Mouse (Mus musculus) midbrain, embryonic 13.5 days (tissue): ENCODE data around the gene Gm12184. TPM values are rescaled to one million over a fixed set of nuclear protein-coding genes. Genes with fewer than 3 reads are reported as not detected.
"Not testable (repeated sequence)": the region's sequence is repeated elsewhere in the genome, so short reads cannot be mapped to it uniquely, and the experiment has no call there.

Experiments
- ATAC-seq: fragments of 200-750 bp; cut with Nextera tagmentation; 2 replicates; pipeline ENCODE4 v1.8.0; 2017; ENCODE audit warnings: mild to moderate bottlenecking, moderate TSS enrichment, moderate library complexity
- H3K27ac ChIP-seq: fragments of 300-500 bp; sonication (generic); 2 replicates; pipeline ENCODE4 v1.5.1; 2015; ENCODE audit warnings: inconsistent platforms, mild to moderate bottlenecking, moderate library complexity
- H3K27me3 ChIP-seq: fragments of 300-500 bp; sonication (generic); 2 replicates; pipeline ENCODE4 v1.6.1; 2015; ENCODE audit warnings: mild to moderate bottlenecking, inconsistent platforms
- H3K36me3 ChIP-seq: fragments of 300-500 bp; sonication (generic); 2 replicates; pipeline ENCODE4 v1.6.1; 2015; ENCODE audit warnings: mild to moderate bottlenecking, inconsistent platforms
- H3K4me1 ChIP-seq: fragments of 300-500 bp; sonication (generic); replicated peaks from 2 replicates; pipeline ENCODE4 v1.6.1; 2015; ENCODE audit warnings: inconsistent platforms
- H3K4me2 ChIP-seq: fragments of 300-500 bp; sonication (generic); replicated peaks from 2 replicates; pipeline ENCODE4 v1.6.1; 2015; ENCODE audit warnings: moderate library complexity, mild to moderate bottlenecking, inconsistent platforms
- H3K4me3 ChIP-seq: fragments of 300-500 bp; sonication (generic); replicated peaks from 2 replicates; pipeline ENCODE4 v1.5.1; 2015; ENCODE audit warnings: mild to moderate bottlenecking, inconsistent platforms
- H3K9ac ChIP-seq: fragments of 300-500 bp; sonication (generic); replicated peaks from 2 replicates; pipeline ENCODE4 v1.6.1; 2015; ENCODE audit warnings: mild to moderate bottlenecking, inconsistent platforms
- H3K9me3 ChIP-seq: fragments of 300-500 bp; sonication (generic); 2 replicates; pipeline ENCODE4 v1.6.1; 2016; ENCODE audit warnings: mild to moderate bottlenecking, inconsistent platforms
- WGBS: fragments of 180-500 bp; shearing (Covaris S2); methylation state at CpG from one replicate; pipeline ENCODE4 v1.1.7; 2015; 5-methylcytosine and 5-hydroxymethylcytosine counted together
- polyA plus RNA-seq: library from polyadenylated mRNA; unstranded; fragments of >200 nt; fragmentation: Nextera tagmentation; extraction: Ambion mirVana; gene quantifications from 2 replicates; pipeline ENCODE4 v1.2.1, GENCODE M21; 2015

Gm12184 gene
- polyA plus RNA-seq, 1 experiment from 2014 or later = 3.4 TPM

DNA sequence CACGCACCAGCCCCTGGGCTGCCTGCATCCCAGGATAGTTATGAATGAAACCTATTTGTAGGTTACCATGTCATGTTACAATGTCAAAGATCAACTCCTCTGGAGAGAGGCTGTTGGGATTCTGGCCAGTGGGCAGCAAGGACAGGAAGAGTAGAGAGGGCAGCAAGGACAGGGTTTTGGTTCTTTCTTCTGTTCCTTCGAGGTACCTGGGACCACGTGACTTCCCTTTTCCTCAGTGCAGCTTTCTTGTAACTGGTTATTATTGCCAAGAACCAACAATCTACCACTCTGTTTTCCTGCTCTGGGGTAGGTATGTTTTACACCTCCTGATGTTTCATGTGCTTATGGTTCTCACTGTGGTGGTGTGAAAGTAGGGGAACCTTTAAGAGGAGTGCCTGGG, 37.4 kb upstream of the Gm12184 start:
- Histone ChIP-seq H3K9ac (no peak overlapping the region), H3K4me2 (no peak overlapping the region), H3K27ac (no peak overlapping the region), H3K9me3 (no peaks in the 10 kb centered on the region), H3K27me3 (peaks cover 14% of the 10 kb centered on the region), H3K36me3 (no peaks in the 10 kb centered on the region), H3K4me1 (peaks cover 1% of the 10 kb centered on the region; the same call in 1 of the 2 replicates), H3K4me3 (no peak overlapping the region)
- 88% methylated on average over 3 of the region's 3 CpGs for WGBS
- ATAC-seq = no peak

- H3K4me1 ChIP-seq = peaks cover 11% of the 10 kb centered on the region
These were observed 36.4 kb upstream of the Gm12184 start for GRCm38 (mm10) chr11:48862784-48863319.

DNA sequence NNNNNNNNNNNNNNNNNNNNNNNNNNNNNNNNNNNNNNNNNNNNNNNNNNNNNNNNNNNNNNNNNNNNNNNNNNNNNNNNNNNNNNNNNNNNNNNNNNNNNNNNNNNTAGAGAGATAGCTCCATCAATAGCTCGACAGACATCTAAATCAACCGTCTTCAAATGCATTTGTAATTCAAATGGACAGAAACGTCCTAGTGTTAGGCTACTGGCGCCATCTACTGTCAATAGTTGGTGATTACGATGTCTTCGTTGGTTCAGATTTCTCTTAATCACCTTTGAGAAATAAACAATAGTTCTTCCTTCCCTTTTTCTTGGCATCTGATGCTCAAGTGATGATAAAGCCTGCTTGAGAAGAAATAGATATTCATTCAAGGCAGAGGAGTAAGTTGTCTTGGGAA, 32.6 kb upstream of the Gm12184 start:
- Histone ChIP-seq H3K27ac (no peak overlapping the region), H3K4me1 (peaks cover 33% of the 10 kb centered on the region), H3K9me3 (no peaks in the 10 kb centered on the region), H3K4me2 (peak overlapping the region; percentile 93), H3K27me3 (peaks cover 16% of the 10 kb centered on the region), H3K9ac (no peak overlapping the region; the same call in 1 of the 2 replicates), H3K36me3 (no peaks in the 10 kb centered on the region), H3K4me3 (peak overlapping the region; percentile 50)
- under 1% methylated on average over 6 of the region's 6 CpGs for WGBS
- ATAC-seq = no peak

More at GRCm38 (mm10) chr11:48862784-48863319, 36.4 kb upstream of the Gm12184 start:
- H3K4me3 ChIP-seq = no peak overlapping the region
- no peak overlapping the region for H3K9ac ChIP-seq
- no peaks in the 10 kb centered on the region for H3K36me3 ChIP-seq
- no peak for ATAC-seq
- 74% methylated on average over 1 of the region's 1 CpGs for WGBS
- H3K9me3 ChIP-seq = no peaks in the 10 kb centered on the region
- peaks cover 14% of the 10 kb centered on the region for H3K27me3 ChIP-seq
- no peak overlapping the region for H3K4me2 ChIP-seq
- no peak overlapping the region for H3K27ac ChIP-seq

- Histone ChIP-seq H3K9me3 (no peaks in the 10 kb centered on the region), H3K27ac (no peak overlapping the region), H3K4me2 (peak overlapping the region; percentile 93), H3K9ac (peak overlapping the region; percentile 62), H3K4me3 (peak overlapping the region; percentile 50), H3K36me3 (no peaks in the 10 kb centered on the region), H3K4me1 (peaks cover 42% of the 10 kb centered on the region), H3K27me3 (peaks cover 10% of the 10 kb centered on the region)
- under 1% methylated on average over 31 of the region's 31 CpGs for WGBS
- peak; percentile 70 for ATAC-seq
These were observed 27.2 kb upstream of the Gm12184 start for GRCm38 (mm10) chr11:48853474-48854180.

DNA sequence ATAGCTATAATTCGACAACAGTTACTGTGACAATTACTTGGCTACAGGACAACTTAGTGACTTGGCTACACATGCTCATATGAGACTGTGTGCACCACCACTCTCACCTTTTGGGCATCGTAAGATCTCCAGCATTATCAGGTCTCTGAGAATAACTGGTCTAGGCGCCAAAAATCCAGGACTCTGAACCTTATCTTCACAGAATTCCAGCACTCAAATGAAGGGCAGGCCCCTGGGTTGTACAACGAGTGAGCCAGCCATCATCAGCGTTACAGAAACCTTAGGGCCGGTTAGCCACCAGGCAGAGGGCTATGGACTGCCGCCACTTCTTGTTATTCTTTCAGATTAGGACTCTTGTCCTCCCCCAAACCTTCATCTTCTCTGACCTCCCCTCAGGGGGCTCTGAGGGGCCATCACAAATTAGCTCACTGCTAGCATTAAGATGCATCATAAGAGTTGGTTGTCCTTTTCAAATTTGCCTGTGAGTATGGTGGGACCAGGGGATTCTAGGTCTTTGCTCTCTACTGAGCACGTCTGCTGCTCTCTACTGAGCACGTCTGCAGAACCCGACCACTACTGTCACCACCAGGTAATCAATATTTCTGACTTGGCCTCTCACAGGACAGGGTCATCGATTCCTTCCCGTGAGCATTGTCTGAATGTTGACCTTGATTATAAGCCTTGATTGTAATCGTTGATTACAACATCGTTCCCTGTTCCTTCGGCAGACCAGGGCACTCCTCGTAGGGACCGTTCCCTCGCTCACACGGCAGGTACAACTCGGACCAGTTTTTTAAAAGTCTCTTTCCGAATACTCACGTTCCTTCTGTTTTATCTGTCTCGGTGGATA, 26.4 kb upstream of the Gm12184 start:
- peak; percentile 48 for ATAC-seq
- peak overlapping the region; percentile 93 for H3K4me2 ChIP-seq
- no peaks in the 10 kb centered on the region for H3K9me3 ChIP-seq
- peak overlapping the region; percentile 50 for H3K4me3 ChIP-seq
- peak overlapping the region; percentile 62 for H3K9ac ChIP-seq
- H3K4me1 ChIP-seq = peaks cover 34% of the 10 kb centered on the region
- H3K27me3 ChIP-seq = peaks cover 14% of the 10 kb centered on the region
- 9% methylated on average over 23 of the region's 23 CpGs for WGBS
- no peak overlapping the region for H3K27ac ChIP-seq
- H3K36me3 ChIP-seq = no peaks in the 10 kb centered on the region

DNA sequence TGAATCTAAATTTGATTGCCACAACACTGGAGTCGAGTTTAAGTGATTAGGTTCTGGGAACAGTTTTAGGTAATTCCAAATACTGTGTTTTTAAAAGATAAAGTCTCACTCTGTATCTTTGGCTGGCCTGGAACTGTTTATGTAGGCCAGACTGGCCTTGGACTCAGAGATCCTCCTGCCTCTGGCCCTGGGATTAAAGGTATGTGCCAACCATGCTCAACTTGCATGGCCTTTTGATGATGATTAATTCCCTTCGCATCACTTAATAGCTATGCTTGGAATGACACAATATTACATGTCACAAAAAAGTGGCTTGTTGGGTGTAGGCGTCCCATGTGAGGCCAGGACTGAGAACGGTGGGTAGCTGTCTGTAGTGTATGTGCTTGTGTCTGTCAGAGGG, 25.7 kb upstream of the Gm12184 start:
- ATAC-seq = no peak
- H3K36me3 ChIP-seq = no peaks in the 10 kb centered on the region
- peak overlapping the region; percentile 93 for H3K4me2 ChIP-seq
- peaks cover 29% of the 10 kb centered on the region for H3K4me1 ChIP-seq
- WGBS = 78% methylated on average over 4 of the region's 4 CpGs
- no peak overlapping the region for H3K27ac ChIP-seq
- H3K27me3 ChIP-seq = peaks cover 14% of the 10 kb centered on the region
- peak overlapping the region; percentile 50 for H3K4me3 ChIP-seq
- H3K9ac ChIP-seq = no peak overlapping the region
- no peaks in the 10 kb centered on the region for H3K9me3 ChIP-seq

DNA sequence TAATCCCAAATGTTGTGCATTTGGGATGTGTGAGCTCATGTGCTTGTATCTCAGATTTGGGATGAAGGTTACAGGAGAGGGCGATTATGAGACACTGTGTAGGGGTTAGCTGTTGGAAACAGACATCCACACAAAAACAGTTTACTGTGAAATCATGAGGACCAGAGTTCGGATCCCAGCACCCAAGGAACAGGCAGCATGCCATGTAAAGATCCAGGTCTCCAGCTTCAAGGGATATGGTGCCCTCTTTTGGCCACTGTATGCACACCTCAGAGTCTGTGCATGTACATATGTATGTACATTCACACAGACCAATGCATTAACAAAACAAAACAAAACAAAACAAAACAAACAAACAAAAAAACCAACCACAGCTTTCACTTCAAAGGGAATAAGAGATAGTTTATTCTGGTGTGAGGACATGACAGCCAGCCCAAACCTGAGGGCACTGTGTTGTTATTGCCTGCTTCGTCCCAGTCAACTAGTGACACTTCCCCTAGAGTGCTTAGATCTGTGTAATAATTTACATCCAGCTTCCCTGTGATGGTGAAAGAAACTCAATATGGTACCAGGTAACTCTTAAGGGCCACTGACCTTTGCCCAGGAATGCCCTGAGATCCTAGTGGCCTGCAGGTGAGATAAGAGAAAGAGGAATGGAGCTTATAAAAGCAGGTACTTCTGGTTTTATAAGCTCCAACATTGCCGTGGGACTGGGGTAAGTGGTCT, 25.0 kb upstream of the Gm12184 start:
- Histone ChIP-seq H3K4me2 (no peak overlapping the region), H3K9ac (no peak overlapping the region), H3K36me3 (no peaks in the 10 kb centered on the region), H3K4me1 (peaks cover 27% of the 10 kb centered on the region), H3K4me3 (no peak overlapping the region), H3K27ac (no peak overlapping the region), H3K27me3 (peaks cover 14% of the 10 kb centered on the region), H3K9me3 (no peaks in the 10 kb centered on the region)
- no peak for ATAC-seq
- WGBS = 81% methylated on average over 4 of the region's 4 CpGs

GRCm38 (mm10) chr11:48850240-48850639, 23.8 kb upstream of the Gm12184 start:
- ATAC-seq = no peak
- WGBS = 65% methylated on average over 2 of the region's 2 CpGs

GRCm38 (mm10) chr11:48846881-48847280, 20.4 kb upstream of the Gm12184 start:
- 68% methylated on average over 5 of the region's 5 CpGs for WGBS
- no peak overlapping the region for H3K27ac ChIP-seq
- no peak overlapping the region for H3K4me3 ChIP-seq
- no peaks in the 10 kb centered on the region for H3K36me3 ChIP-seq
- no peaks in the 10 kb centered on the region for H3K4me1 ChIP-seq
- ATAC-seq = no peak
- peaks cover 17% of the 10 kb centered on the region for H3K27me3 ChIP-seq
- H3K9ac ChIP-seq = no peak overlapping the region
- H3K4me2 ChIP-seq = no peak overlapping the region
- no peaks in the 10 kb centered on the region for H3K9me3 ChIP-seq

More at GRCm38 (mm10) chr11:48850240-48850639, 23.8 kb upstream of the Gm12184 start:
- H3K9ac ChIP-seq = no peak overlapping the region
- H3K4me1 ChIP-seq = peaks cover 24% of the 10 kb centered on the region
- H3K9me3 ChIP-seq = no peaks in the 10 kb centered on the region
- no peak overlapping the region for H3K27ac ChIP-seq
- peaks cover 18% of the 10 kb centered on the region for H3K27me3 ChIP-seq
- no peak overlapping the region for H3K4me2 ChIP-seq
- H3K4me3 ChIP-seq = no peak overlapping the region
- no peaks in the 10 kb centered on the region for H3K36me3 ChIP-seq

- 87% methylated on average over 2 of the region's 2 CpGs for WGBS
- not testable (repeated sequence) for H3K9ac ChIP-seq, H3K4me3 ChIP-seq, ATAC-seq, H3K4me1 ChIP-seq, H3K36me3 ChIP-seq, H3K9me3 ChIP-seq, H3K4me2 ChIP-seq, H3K27ac ChIP-seq
- H3K27me3 ChIP-seq = peaks cover 20% of the 10 kb centered on the region
These were observed 19.9 kb upstream of the Gm12184 start for GRCm38 (mm10) chr11:48846362-48846761.

DNA sequence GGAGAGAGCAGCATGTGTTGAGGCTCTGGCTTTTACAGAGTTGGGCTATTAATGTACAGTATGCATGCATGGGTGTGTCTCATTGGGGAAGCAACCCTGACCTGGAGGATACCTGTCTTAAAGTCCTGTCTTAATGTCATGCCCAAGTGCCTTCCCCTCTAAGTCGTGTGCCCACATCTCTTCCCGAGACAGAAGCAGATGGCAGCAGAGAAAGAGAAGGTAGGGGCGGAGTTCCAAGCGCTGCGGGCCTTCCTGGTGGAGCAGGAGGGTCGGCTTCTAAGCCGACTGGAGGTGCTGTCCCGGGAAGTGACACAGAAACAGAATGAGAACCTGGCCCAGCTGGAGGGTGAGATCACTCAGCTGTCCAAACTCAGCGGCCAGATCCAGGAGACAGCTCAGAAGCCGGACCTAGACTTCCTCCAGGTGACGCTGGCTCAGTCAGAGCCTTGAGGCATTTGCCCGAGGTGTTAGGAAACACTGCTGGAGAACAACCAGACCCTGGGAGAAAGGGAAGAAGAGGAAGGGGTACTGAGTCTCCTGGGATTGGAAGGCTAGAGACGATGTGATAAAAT, 18.9 kb upstream of the Gm12184 start:
- Histone ChIP-seq H3K4me1 (no peaks in the 10 kb centered on the region), H3K4me3 (no peak overlapping the region), H3K36me3 (no peaks in the 10 kb centered on the region), H3K4me2 (no peak overlapping the region), H3K27ac (no peak overlapping the region), H3K9me3 (no peaks in the 10 kb centered on the region), H3K9ac (no peak overlapping the region), H3K27me3 (peaks cover 22% of the 10 kb centered on the region)
- no peak for ATAC-seq
- 41% methylated on average over 13 of the region's 13 CpGs for WGBS
